In genomic region chr11:69661221-69661881, GRCm38 (mm10) we compare ENCODE assay signal across 8 mouse cellular contexts. TPM values are rescaled to one million over a fixed set of nuclear protein-coding genes. Genes with fewer than 3 reads are reported as not detected.
DNase-seq lines count a peak whose midpoint lies in the region; ATAC-seq and TF ChIP-seq lines count a peak whose summit lies in the region.

No protein-coding gene starts in this region.

- no peaks in the 10 kb centered on the region; the same call in 1 of the 2 replicates for H3K36me3 ChIP-seq in kidney, adult 2 months (ENCODE audit: control insufficient read depth, insufficient read depth, low read length)
- H3K36me3 ChIP-seq in heart, embryonic 16.5 days (ENCODE audit: control insufficient read depth, insufficient read depth): peaks cover 38% of the 10 kb centered on the region
- H3K36me3 ChIP-seq in liver, embryonic 14.5 days (replicated peaks; ENCODE audit: control insufficient read depth, insufficient read depth, low read depth): peaks cover 40% of the 10 kb centered on the region

- 47% methylated on average over 3 of the region's 3 CpGs for WGBS in kidney, adult 2 months
- WGBS in heart, embryonic 16.5 days: 62% methylated on average over 3 of the region's 3 CpGs
- 37% methylated on average over 3 of the region's 3 CpGs for WGBS in liver, embryonic 14.5 days (ENCODE audit: insufficient replicate concordance)

- no peaks in the 10 kb centered on the region for H3K9me3 ChIP-seq in heart, embryonic 16.5 days (replicated peaks; ENCODE audit: control insufficient read depth, low read length)
- no peaks in the 10 kb centered on the region for H3K9me3 ChIP-seq in liver, embryonic 14.5 days (ENCODE audit: control insufficient read depth, low read length)

- H3K27ac ChIP-seq in kidney, adult 2 months (ENCODE audit: insufficient read depth, low read depth, low read length): no peak overlapping the region; the same call in 1 of the 2 replicates
- peak overlapping the region; percentile 98 for H3K27ac ChIP-seq in heart, embryonic 16.5 days (ENCODE audit: low read length)
- H3K27ac ChIP-seq in liver, embryonic 14.5 days: peak overlapping the region; percentile 81

- H3K27me3 ChIP-seq in kidney, adult 2 months (replicated peaks; ENCODE audit: control insufficient read depth, insufficient read depth, low read length): no peaks in the 10 kb centered on the region
- H3K27me3 ChIP-seq in heart, embryonic 16.5 days (ENCODE audit: control insufficient read depth, insufficient read depth, low read length): no peaks in the 10 kb centered on the region
- no peaks in the 10 kb centered on the region for H3K27me3 ChIP-seq in liver, embryonic 14.5 days (ENCODE audit: control insufficient read depth, insufficient read depth, low read length)

- H3K4me2 ChIP-seq in heart, embryonic 16.5 days (ENCODE audit: low read depth, low read length): peak overlapping the region; percentile 76
- peak overlapping the region; percentile 74 for H3K4me2 ChIP-seq in liver, embryonic 14.5 days (ENCODE audit: low read depth)

- DNase-seq in kidney, adult 2 months: peak; percentile 48
- no peak for DNase-seq in kidney, postnatal 4 days
- DNase-seq in adrenal gland, postnatal 14 days: peak; percentile 67
- peak in 1 of 3 experiments; percentile 35 for DNase-seq in liver, embryonic 14.5 days (ENCODE audit: low read depth in 3 of 3, low spot score in 3 of 3)
- DNase-seq in thymus, postnatal 4 days: no peak
- DNase-seq in frontal cortex, postnatal 10 days (ENCODE audit: low spot score in 2 of 2): no peak

- no peak for ATAC-seq in heart, embryonic 16.5 days (replicated peaks; ENCODE audit: extremely low read depth, insufficient read depth, low FRiP score)
- no peak for ATAC-seq in liver, embryonic 14.5 days (ENCODE audit: insufficient read depth)
- no peak for ATAC-seq in erythroid progenitor cell, adult 5-6 weeks (replicated peaks; ENCODE audit: low FRiP score, poor library complexity, severe bottlenecking)

- peak overlapping the region; percentile 76 for H3K9ac ChIP-seq in heart, embryonic 16.5 days (ENCODE audit: low read length)
- peak overlapping the region; percentile 60 for H3K9ac ChIP-seq in liver, embryonic 14.5 days (replicated peaks)

- no peak overlapping the region for H3K4me3 ChIP-seq in kidney, adult 2 months (ENCODE audit: insufficient read depth, low read depth, low read length)
- peak overlapping the region; percentile 75 for H3K4me3 ChIP-seq in heart, embryonic 16.5 days (ENCODE audit: low read length)
- H3K4me3 ChIP-seq in liver, embryonic 14.5 days (ENCODE audit: insufficient read depth in 1 of 2, low read depth in 2 of 2, low read length in 2 of 2): peak overlapping the region; percentile 64 to 98

- no peak for TF ChIP-seq POLR2A in kidney, adult 2 months (IDR thresholded peaks at IDR 0.05; ENCODE audit: low read depth, low read length)

- TF ChIP-seq CTCF in kidney, adult 2 months (conservative IDR thresholded peaks at IDR 0.05; ENCODE audit: insufficient read depth, insufficient read length, low read depth, low read length): no peak
- TF ChIP-seq CTCF in liver, embryonic 14.5 days (IDR thresholded peaks at IDR 0.05; ENCODE audit: low read depth): no peak

- peaks cover 6% of the 10 kb centered on the region; the same call in 1 of the 2 replicates for H3K4me1 ChIP-seq in kidney, adult 2 months (ENCODE audit: control insufficient read depth, insufficient read depth, low read length)
- peaks cover 15% of the 10 kb centered on the region for H3K4me1 ChIP-seq in heart, embryonic 16.5 days (ENCODE audit: control insufficient read depth, insufficient read depth, low read length)
- H3K4me1 ChIP-seq in liver, embryonic 14.5 days (replicated peaks; ENCODE audit: control insufficient read depth in 2 of 2, insufficient read depth in 2 of 2, low read length in 1 of 2): peaks cover 20 to 27% of the 10 kb centered on the region in 2 experiments

- TF ChIP-seq EP300 in liver, embryonic 14.5 days (IDR thresholded peaks at IDR 0.05; ENCODE audit: low read depth): no peak

RNA-seq across cellular contexts. Expression of gene Mpdu1, which starts 1.1 kb away (rescaled TPM):
- 143 and 147 TPM in 2 replicates for polyA plus RNA-seq in kidney, adult 2 months (2012; rRNA removed)
- total RNA-seq in adrenal gland, postnatal 14 days (2021): 96.2 and 101 TPM in 2 replicates
- 40.1 and 44.0 TPM in 2 replicates for polyA plus RNA-seq in heart, embryonic 16.5 days (2015; fragmentation: Nextera tagmentation; extraction: Ambion mirVana)
- 40.4 and 60.1 TPM in 2 replicates for polyA plus RNA-seq in liver, embryonic 14.5 days (2012; rRNA removed)
- polyA plus RNA-seq in liver, embryonic 14.5 days (2014; fragmentation: Nextera tagmentation; extraction: Ambion mirVana): 13.8 and 16.0 TPM in 2 replicates
- 12.2 and 16.2 TPM in 2 replicates for total RNA-seq in erythroid progenitor cell, adult 5-6 weeks (2015; ENCODE audit: low replicate concordance)
- total RNA-seq in erythroid progenitor cell, adult 5-6 weeks (2017; ENCODE audit: low replicate concordance): 17.7 and 28.4 TPM in 2 replicates

RNA-seq across cellular contexts. Expression of gene Cd68, which starts 4.6 kb away (rescaled TPM):
- polyA plus RNA-seq in kidney, adult 2 months (2012; rRNA removed): 8.5 and 10.7 TPM in 2 replicates
- 8.6 and 12.2 TPM in 2 replicates for total RNA-seq in adrenal gland, postnatal 14 days (2021)
- polyA plus RNA-seq in heart, embryonic 16.5 days (2015; fragmentation: Nextera tagmentation; extraction: Ambion mirVana): 10.0 and 12.3 TPM in 2 replicates
- polyA plus RNA-seq in liver, embryonic 14.5 days (2012; rRNA removed): 9.4 and 12.3 TPM in 2 replicates
- polyA plus RNA-seq in liver, embryonic 14.5 days (2014; fragmentation: Nextera tagmentation; extraction: Ambion mirVana): 17.7 and 18.9 TPM in 2 replicates
- total RNA-seq in erythroid progenitor cell, adult 5-6 weeks (2015; ENCODE audit: low replicate concordance): 65.0 and 66.7 TPM in 2 replicates
- total RNA-seq in erythroid progenitor cell, adult 5-6 weeks (2017; ENCODE audit: low replicate concordance): 39.1 and 47.7 TPM in 2 replicates

RNA-seq across cellular contexts. Expression of gene Sox15, which starts 6.2 kb away (rescaled TPM):
- polyA plus RNA-seq in kidney, adult 2 months (2012; rRNA removed): 0.58 and 0.70 TPM in 2 replicates
- total RNA-seq in adrenal gland, postnatal 14 days (2021): 0.45 TPM in 1 of 2 replicates, not detected in the other
- not detected in 2 replicates for polyA plus RNA-seq in heart, embryonic 16.5 days (2015; fragmentation: Nextera tagmentation; extraction: Ambion mirVana)
- polyA plus RNA-seq in liver, embryonic 14.5 days (2012; rRNA removed): not detected in 2 replicates
- not detected in 2 replicates for polyA plus RNA-seq in liver, embryonic 14.5 days (2014; fragmentation: Nextera tagmentation; extraction: Ambion mirVana)
- total RNA-seq in erythroid progenitor cell, adult 5-6 weeks (2015; ENCODE audit: low replicate concordance): not detected in 2 replicates
- total RNA-seq in erythroid progenitor cell, adult 5-6 weeks (2017; ENCODE audit: low replicate concordance): not detected in 2 replicates

RNA-seq across cellular contexts. Expression of gene Eif4a1, which starts 10.9 kb away (rescaled TPM):
- 200 and 244 TPM in 2 replicates for polyA plus RNA-seq in kidney, adult 2 months (2012; rRNA removed)
- 642 and 752 TPM in 2 replicates for total RNA-seq in adrenal gland, postnatal 14 days (2021)
- polyA plus RNA-seq in heart, embryonic 16.5 days (2015; fragmentation: Nextera tagmentation; extraction: Ambion mirVana): 337 and 346 TPM in 2 replicates
- polyA plus RNA-seq in liver, embryonic 14.5 days (2012; rRNA removed): 312 and 420 TPM in 2 replicates
- 316 TPM in 2 replicates for polyA plus RNA-seq in liver, embryonic 14.5 days (2014; fragmentation: Nextera tagmentation; extraction: Ambion mirVana)
- 233 and 247 TPM in 2 replicates for total RNA-seq in erythroid progenitor cell, adult 5-6 weeks (2015; ENCODE audit: low replicate concordance)
- total RNA-seq in erythroid progenitor cell, adult 5-6 weeks (2017; ENCODE audit: low replicate concordance): 229 and 230 TPM in 2 replicates

RNA-seq across cellular contexts. Expression of gene Senp3, which starts 20.5 kb away (rescaled TPM):
- 41.8 and 43.5 TPM in 2 replicates for polyA plus RNA-seq in kidney, adult 2 months (2012; rRNA removed)
- total RNA-seq in adrenal gland, postnatal 14 days (2021): 71.6 and 72.4 TPM in 2 replicates
- 55.8 and 58.0 TPM in 2 replicates for polyA plus RNA-seq in heart, embryonic 16.5 days (2015; fragmentation: Nextera tagmentation; extraction: Ambion mirVana)
- polyA plus RNA-seq in liver, embryonic 14.5 days (2012; rRNA removed): 37.0 and 45.8 TPM in 2 replicates
- polyA plus RNA-seq in liver, embryonic 14.5 days (2014; fragmentation: Nextera tagmentation; extraction: Ambion mirVana): 21.0 and 24.5 TPM in 2 replicates
- 32.3 and 41.8 TPM in 2 replicates for total RNA-seq in erythroid progenitor cell, adult 5-6 weeks (2015; ENCODE audit: low replicate concordance)
- total RNA-seq in erythroid progenitor cell, adult 5-6 weeks (2017; ENCODE audit: low replicate concordance): 24.8 and 43.4 TPM in 2 replicates

Comparison
In these comparisons a context has a peak if more than half of its experiments do, and no peak if none do; other contexts are left out.
1. DNase-seq: peak in kidney, adult 2 months (single experiment) and adrenal gland, postnatal 14 days (single experiment); none in kidney, postnatal 4 days (0 of 2), thymus, postnatal 4 days (single experiment) and frontal cortex, postnatal 10 days (0 of 2).